Mouse (Mus musculus) CH12.LX (cell line): ENCODE data around the gene Zgrf1. TPM values are rescaled to one million over a fixed set of nuclear protein-coding genes. Genes with fewer than 3 reads are reported as not detected.

Experiments used
- DNase-seq: peaks from one replicate; pipeline ENCODE4 v3.0.0-alpha.2; 2013; ENCODE audit errors: extremely low read depth
- H3K27ac ChIP-seq: 2 replicates; pipeline ENCODE4 v1.5.1; 2012; ENCODE audit warnings: low read depth, mild to moderate bottlenecking, control low read depth, moderate library complexity; ENCODE audit not compliant: insufficient read depth
- H3K27me3 ChIP-seq: replicated peaks from 2 replicates; pipeline ENCODE3; 2012; ENCODE audit warnings: inconsistent platforms
- H3K36me3 ChIP-seq, 2 experiments: replicated peaks in 1 of 2; 2 replicates each; pipeline versions ENCODE3 to v1.6.1; 2012; ENCODE audit warnings: inconsistent platforms in 1 of 2, low read length in 1 of 2, mild to moderate bottlenecking in 1 of 2, mixed read lengths in 1 of 2, moderate library complexity in 1 of 2; ENCODE audit not compliant: control insufficient read depth in 1 of 2, insufficient read depth in 1 of 2
- H3K4me1 ChIP-seq, 2 experiments: 2 replicates each; pipeline ENCODE4 v1.6.1; 2012; ENCODE audit warnings: inconsistent platforms in 1 of 2, moderate library complexity in 1 of 2; ENCODE audit not compliant: insufficient read depth in 2 of 2, control insufficient read depth in 1 of 2
- H3K4me2 ChIP-seq: 2 replicates; pipeline ENCODE4 v1.6.1; 2012; ENCODE audit warnings: low read depth, mild to moderate bottlenecking, control low read depth; ENCODE audit not compliant: poor library complexity, insufficient read depth, severe bottlenecking
- H3K4me3 ChIP-seq, 3 experiments: fragments of 150-350 bp in 1 of 3; sonication (generic) in 1 of 3; replicated peaks in 1 of 3; 2 replicates each; pipeline versions ENCODE3 to v1.5.1; 2011 to 2012; ENCODE audit warnings: low read depth in 2 of 3, low read length in 2 of 3, mild to moderate bottlenecking in 2 of 3, moderate library complexity in 2 of 3, control low read depth in 1 of 3, improper control_type of control experiment in 1 of 3, inconsistent platforms in 1 of 3, mixed read lengths in 1 of 3; ENCODE audit not compliant: poor library complexity in 1 of 3
- H3K79me2 ChIP-seq: replicated peaks from 2 replicates; pipeline ENCODE4 v1.6.1; 2012; ENCODE audit warnings: mild to moderate bottlenecking, moderate library complexity; ENCODE audit not compliant: control insufficient read depth, poor library complexity, insufficient read depth, severe bottlenecking; ENCODE audit errors: extremely low read depth
- H3K9ac ChIP-seq: 2 replicates; pipeline ENCODE4 v1.6.1; 2012; ENCODE audit warnings: low read depth, mild to moderate bottlenecking, control low read depth, moderate library complexity; ENCODE audit not compliant: insufficient read depth
- H3K9me3 ChIP-seq: replicated peaks from 2 replicates; pipeline ENCODE3; 2012; ENCODE audit warnings: low read length, inconsistent platforms, mixed read lengths
- BHLHE40 ChIP-seq: IDR thresholded peaks from 2 replicates; pipeline ENCODE4 v1.6.1; 2011; ENCODE audit warnings: mild to moderate bottlenecking, low read depth, low read length, improper control_type of control experiment
- CHD1 ChIP-seq: IDR thresholded peaks from 2 replicates; pipeline ENCODE4 v1.6.1; 2012; ENCODE audit warnings: low read depth, low read length, improper control_type of control experiment, inconsistent platforms
- CHD2 ChIP-seq: IDR thresholded peaks from 2 replicates; pipeline ENCODE4 v1.6.1; 2011; ENCODE audit warnings: low read length, improper control_type of control experiment
- CTCF ChIP-seq, 2 experiments: IDR thresholded peaks in 1 of 2; conservative IDR thresholded peaks in 1 of 2; 2 replicates each; pipeline ENCODE4 v1.5.1; 2011 to 2012; ENCODE audit warnings: low read depth in 2 of 2, low read length in 2 of 2, improper control_type of control experiment in 1 of 2, inconsistent platforms in 1 of 2, mild to moderate bottlenecking in 1 of 2, moderate library complexity in 1 of 2
- E2F4 ChIP-seq: IDR thresholded peaks from 2 replicates; pipeline ENCODE4 v1.6.1; 2011; ENCODE audit warnings: low read depth, low read length, improper control_type of control experiment; ENCODE audit not compliant: insufficient replicate concordance
- EP300 ChIP-seq: IDR thresholded peaks from 2 replicates; pipeline ENCODE4 v1.6.1; 2011; ENCODE audit warnings: low read length, improper control_type of control experiment
- ETS1 ChIP-seq: conservative IDR thresholded peaks from 2 replicates; pipeline ENCODE4 v1.6.1; 2012; ENCODE audit warnings: low read depth, mild to moderate bottlenecking, inconsistent platforms, low read length, improper control_type of control experiment, moderate library complexity
- HCFC1 ChIP-seq: IDR thresholded peaks from 2 replicates; pipeline ENCODE4 v1.6.1; 2012; ENCODE audit warnings: low read depth, mild to moderate bottlenecking, inconsistent platforms, low read length, improper control_type of control experiment
- IRF4 ChIP-seq: IDR thresholded peaks from 2 replicates; pipeline ENCODE4 v1.6.1; 2014; ENCODE audit warnings: low read depth, mild to moderate bottlenecking, inconsistent platforms, low read length, improper control_type of control experiment
- KAT2A ChIP-seq: IDR thresholded peaks from 2 replicates; pipeline ENCODE4 v1.6.1; 2012; ENCODE audit warnings: low read length, improper control_type of control experiment, inconsistent platforms; ENCODE audit not compliant: insufficient replicate concordance
- MAFK ChIP-seq: IDR thresholded peaks from 2 replicates; pipeline ENCODE4 v1.6.1; 2011; ENCODE audit warnings: low read length, improper control_type of control experiment; ENCODE audit not compliant: insufficient replicate concordance
- MEF2A ChIP-seq: IDR thresholded peaks from 2 replicates; pipeline ENCODE4 v1.6.1; 2014; ENCODE audit warnings: low read depth, mild to moderate bottlenecking, inconsistent platforms, low read length, improper control_type of control experiment, borderline replicate concordance
- MXI1 ChIP-seq: IDR thresholded peaks from 2 replicates; pipeline ENCODE4 v1.6.1; 2011; ENCODE audit warnings: mild to moderate bottlenecking, low read depth, low read length, improper control_type of control experiment
- TCF12 ChIP-seq: IDR thresholded peaks from 2 replicates; pipeline ENCODE4 v1.6.1; 2014; ENCODE audit warnings: low read depth, mild to moderate bottlenecking, inconsistent platforms, low read length, improper control_type of control experiment
- UBTF ChIP-seq: IDR thresholded peaks from 2 replicates; pipeline ENCODE4 v1.6.1; 2012; ENCODE audit warnings: low read depth, mild to moderate bottlenecking, inconsistent platforms, low read length, improper control_type of control experiment, moderate library complexity
- dilution Hi-C: fragments of 300-500 bp; cut with MboI; formaldehyde crosslinking; loops from 2 replicates; pipeline ENCODE4 v1.14.3; 2020; ENCODE audit warnings: low sequenced_read_pairs; ENCODE audit not compliant: extremely low pct_unique_long_range_greater_than_20kb, extremely low pct_ligation_motif_present
- in situ Hi-C: fragments of 300-500 bp; cut with MboI; formaldehyde crosslinking; loops from 3 replicates; pipeline ENCODE4 v1.14.3; 2019; ENCODE audit warnings: low sequenced_read_pairs, low pct_ligation_motif_present, low pct_unique_long_range_greater_than_20kb, mixed read lengths
- polyA plus RNA-seq: library from polyadenylated mRNA; unstranded; fragments of >175 nt; gene quantifications from 2 replicates; pipeline ENCODE4 v1.2.1, GENCODE M21; 2012; ENCODE audit warnings: low read depth; ENCODE audit not compliant: insufficient read length
- total RNA-seq, 2 experiments: library from RNA; depleted of rRNA; stranded (reverse); fragments of 300-350 nt in 1 of 2; fragments of >200 nt in 1 of 2; gene quantifications; 2 replicates each; pipeline ENCODE4 v1.2.3; 2012 to 2014

Zgrf1 gene
- total and polyA plus RNA-seq, 3 experiments, result 7.0 to 10.2 (median 10.1) TPM

DNA sequence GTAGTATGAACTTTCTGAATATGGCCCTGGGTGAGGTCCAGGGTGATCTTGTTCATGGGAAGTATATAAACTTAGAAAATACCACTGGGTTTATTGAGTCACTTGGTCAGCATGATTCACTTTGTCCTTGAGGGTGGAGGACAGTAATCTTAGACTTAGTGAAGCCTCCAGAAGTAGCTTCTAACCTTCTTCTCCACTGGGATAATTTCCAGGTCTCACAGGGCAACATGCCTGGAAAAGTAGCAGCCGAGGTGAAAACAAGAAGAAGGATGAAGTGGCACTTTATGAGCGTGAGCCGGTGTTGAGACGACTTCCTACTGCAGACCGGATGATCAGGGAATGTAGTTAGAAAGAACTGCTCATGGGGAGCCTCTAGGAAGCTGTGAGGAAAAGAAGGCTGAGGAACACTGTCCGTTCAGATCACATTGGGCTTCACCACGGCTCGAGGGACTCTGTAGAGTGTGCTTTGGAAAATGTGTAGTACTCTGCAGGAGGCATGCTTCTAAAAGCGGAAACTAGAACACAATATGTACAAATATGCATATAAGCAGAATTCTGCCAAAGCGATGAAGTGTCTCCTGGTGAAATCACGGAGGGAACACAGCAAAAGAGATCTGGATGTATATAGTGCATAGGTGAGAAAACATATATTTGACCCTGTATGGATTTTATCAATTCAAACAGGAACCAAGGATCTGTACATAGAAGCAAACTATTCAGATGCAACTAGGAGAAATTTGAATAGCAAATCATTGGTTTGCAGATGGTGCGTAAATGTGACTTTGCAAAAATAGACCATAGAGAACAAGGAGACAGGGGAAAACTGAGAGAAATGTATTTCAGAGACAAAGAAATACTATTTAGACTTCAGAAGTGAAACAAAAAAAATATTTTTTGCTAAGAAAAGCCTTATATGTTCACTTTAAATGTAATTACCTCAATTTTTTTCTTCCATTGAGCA lies 41.2 kb upstream of the Zgrf1 start:
- H3K27me3 ChIP-seq, result no peaks in the 10 kb centered on the region
- dilution Hi-C loops, result no loop called here

DNA sequence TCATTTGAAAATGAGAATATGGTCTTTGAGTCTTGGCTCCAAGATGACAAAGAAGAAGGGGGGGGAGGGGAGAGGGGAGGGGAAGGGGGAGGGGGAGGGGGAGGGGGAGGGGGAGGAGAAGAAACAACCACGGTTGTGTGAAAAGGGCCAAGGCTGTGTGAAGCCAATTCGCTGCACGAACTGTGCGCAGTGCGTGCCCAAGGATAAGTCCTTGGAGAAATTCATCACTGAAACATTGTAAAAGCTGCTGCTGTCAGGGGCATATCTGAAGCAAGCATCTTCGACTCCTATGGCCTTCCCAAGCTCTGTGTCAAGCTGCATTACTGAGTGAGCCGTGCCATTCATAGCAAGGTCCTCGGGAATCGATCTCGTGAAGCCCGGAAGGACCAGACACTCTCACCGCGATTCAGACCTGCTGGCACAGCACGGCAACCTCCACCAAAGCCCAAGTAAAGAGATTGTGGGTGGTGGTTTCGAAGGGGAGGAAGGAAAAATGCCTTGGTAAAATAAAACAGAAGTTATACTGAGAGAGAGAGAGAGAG lies 40.4 kb upstream of the Zgrf1 start:
- Histone ChIP-seq H3K4me3 (peak overlapping the region in 2 of 3 experiments; percentile 15 to 20), H3K27me3 (no peaks in the 10 kb centered on the region), H3K79me2 (no peaks in the 10 kb centered on the region), H3K4me1 (peaks cover 14 to 31% of the 10 kb centered on the region in 2 experiments), H3K9me3 (no peaks in the 10 kb centered on the region), H3K27ac (peak overlapping the region; percentile 56), H3K9ac (peak overlapping the region; percentile 52), H3K36me3 (no peaks in the 10 kb centered on the region), H3K4me2 (peak overlapping the region; percentile 19; the same call in 1 of the 2 replicates)
- dilution Hi-C loops, result no loop called here
- no peak for DNase-seq
- in situ Hi-C loops, result no loop called here
- TF ChIP-seq CTCF (conservative IDR thresholded peaks at IDR 0.05 in 1 of 2, IDR thresholded peaks at IDR 0.05 in 1 of 2; ENCODE audit: low read depth in 2 of 2, low read length in 2 of 2) (no peak), UBTF (no peak), CHD2 (peak; percentile 26; the same call in 1 of the 2 replicates), KAT2A (no peak), CHD1 (peak; percentile 56; the same call in 1 of the 2 replicates)

More for the DNA sequence above, 41.2 kb upstream of the Zgrf1 start:
- peak; percentile 46 for DNase-seq
- Histone ChIP-seq H3K4me3 (no peak overlapping the region), H3K79me2 (no peaks in the 10 kb centered on the region), H3K9ac (no peak overlapping the region), H3K4me2 (peak overlapping the region; percentile 86), H3K9me3 (no peaks in the 10 kb centered on the region), H3K36me3 (no peaks in the 10 kb centered on the region), H3K27ac (peak overlapping the region; percentile 25; the same call in 1 of the 2 replicates), H3K4me1 (peaks cover 14 to 31% of the 10 kb centered on the region in 2 experiments)
- in situ Hi-C loops, result no loop called here
- TF ChIP-seq CTCF (conservative IDR thresholded peaks at IDR 0.05 in 1 of 2, IDR thresholded peaks at IDR 0.05 in 1 of 2; ENCODE audit: low read depth in 2 of 2, low read length in 2 of 2), result no peak
- no peak for TF ChIP-seq CHD1
- TF ChIP-seq BHLHE40, result peak; percentile 69
- TF ChIP-seq ETS1, result 0 out of 2 replicates have a peak, but pooled peaks have one; percentile 33
- TF ChIP-seq MXI1, result no peak
- peak; percentile 74 for TF ChIP-seq MEF2A
- TF ChIP-seq IRF4, result no peak
- no peak for TF ChIP-seq TCF12
- TF ChIP-seq E2F4, result no peak
- no peak for TF ChIP-seq HCFC1
- peak; percentile 68 for TF ChIP-seq EP300
- TF ChIP-seq MAFK, result peak; percentile 68; the same call in 1 of the 2 replicates
